Mouse (Mus musculus) yolk sac, embryonic 10.5 days (tissue): ENCODE data around the gene Prrc2a.
A peak's percentile ranks its signal among the peaks of the same experiment; 100 is the strongest.
"Not testable (repeated sequence)": the region's sequence is repeated elsewhere in the genome, so short reads cannot be mapped to it uniquely, and the experiment has no call there.

Source experiments
- DNase-seq: peaks from one replicate; pipeline ENCODE4 v3.0.0-alpha.2; 2017; ENCODE audit warnings: low spot score

The Prrc2a gene

DNA sequence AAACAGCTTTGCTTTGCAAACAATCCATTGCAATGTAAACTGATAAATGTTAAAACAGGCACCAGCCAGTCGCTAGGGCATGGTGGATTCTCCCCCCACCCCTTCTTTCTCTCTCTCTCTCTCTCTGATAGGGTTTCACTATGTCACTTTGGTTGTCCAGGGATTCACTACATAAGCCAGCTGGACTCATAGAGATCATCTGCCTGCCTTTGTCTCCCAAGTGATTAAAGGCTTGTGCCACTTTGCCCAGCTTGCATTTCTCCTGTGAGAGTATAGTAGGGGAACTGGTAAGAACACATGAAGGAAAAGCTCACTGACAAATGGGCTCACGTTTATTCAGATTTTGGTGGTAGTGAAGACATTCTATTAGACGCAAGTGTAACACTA lies 32.5 kb downstream of the Prrc2a start:
- DNase-seq = no peak

GRCm38 (mm10) chr17:35131500-35132173 lies 33.1 kb downstream of the Prrc2a start, which contains the start of gene Apom:
Gene Apom (minus strand): TSS chr17:35132050.
- DNase-seq = peak; percentile 89

DNA sequence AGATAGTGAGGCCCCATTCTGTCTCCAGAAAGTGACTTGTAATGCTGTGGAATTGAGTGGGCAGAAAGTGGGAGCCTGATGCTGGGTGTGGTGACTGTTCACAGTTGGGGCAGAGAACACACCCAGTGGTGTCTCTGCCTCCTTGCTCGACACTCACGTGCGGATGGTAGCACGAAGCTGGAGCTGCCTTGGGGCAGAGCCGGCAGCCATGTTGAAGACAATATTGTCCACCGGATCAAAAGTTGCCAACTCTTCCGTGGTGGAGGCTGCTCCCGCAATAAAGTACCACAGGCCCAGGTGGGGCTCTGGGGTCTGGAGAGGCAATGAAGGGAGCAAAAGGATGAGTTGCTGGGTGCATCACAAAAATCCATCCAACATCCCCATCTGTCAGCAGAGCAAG lies 33.7 kb downstream of the Prrc2a start:
- peak; percentile 7 for DNase-seq

- no peak for DNase-seq
These were observed 35.7 kb downstream of the Prrc2a start for GRCm38 (mm10) chr17:35128996-35129395.

DNA sequence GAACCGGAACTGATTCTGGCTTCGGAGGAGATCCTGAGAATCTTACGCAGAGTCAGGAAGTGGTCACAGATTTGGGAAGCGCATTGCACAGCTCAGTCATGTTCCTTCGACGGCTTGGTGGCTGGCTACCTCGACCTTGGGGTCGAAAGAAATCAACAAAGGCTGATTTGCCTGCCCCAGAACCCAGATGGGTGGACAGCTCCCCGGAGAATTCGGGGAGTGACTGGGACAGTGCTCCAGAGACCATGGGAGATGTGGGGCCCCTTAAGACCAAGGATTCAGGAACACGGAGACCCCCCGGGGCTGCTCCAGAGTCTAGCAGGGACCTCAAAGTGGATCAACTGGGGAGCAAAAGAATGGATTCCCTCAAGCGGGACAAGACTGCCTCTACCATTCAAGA lies 37.7 kb downstream of the Prrc2a start:
- DNase-seq = peak; percentile 5

- peak; percentile 86 for DNase-seq
These were observed 38.5 kb downstream of the Prrc2a start, which contains the start of gene D17H6S53E for GRCm38 (mm10) chr17:35126206-35126611. Gene D17H6S53E (plus strand): TSS chr17:35126373.

GRCm38 (mm10) chr17:35125578-35125977 lies 39.1 kb downstream of the Prrc2a start:
- DNase-seq = peak; percentile 68

GRCm38 (mm10) chr17:35125081-35125480 lies 39.6 kb downstream of the Prrc2a start:
- no peak for DNase-seq

GRCm38 (mm10) chr17:35124261-35124896 lies 40.3 kb downstream of the Prrc2a start:
- DNase-seq = not testable (repeated sequence)

- DNase-seq = not testable (repeated sequence)
These were observed 41.4 kb downstream of the Prrc2a start for GRCm38 (mm10) chr17:35123287-35123686.

- no peak for DNase-seq
These were observed 42.8 kb downstream of the Prrc2a start, which contains the start of gene Csnk2b for GRCm38 (mm10) chr17:35121871-35122303. Gene Csnk2b (minus strand): TSS chr17:35122053.

DNA sequence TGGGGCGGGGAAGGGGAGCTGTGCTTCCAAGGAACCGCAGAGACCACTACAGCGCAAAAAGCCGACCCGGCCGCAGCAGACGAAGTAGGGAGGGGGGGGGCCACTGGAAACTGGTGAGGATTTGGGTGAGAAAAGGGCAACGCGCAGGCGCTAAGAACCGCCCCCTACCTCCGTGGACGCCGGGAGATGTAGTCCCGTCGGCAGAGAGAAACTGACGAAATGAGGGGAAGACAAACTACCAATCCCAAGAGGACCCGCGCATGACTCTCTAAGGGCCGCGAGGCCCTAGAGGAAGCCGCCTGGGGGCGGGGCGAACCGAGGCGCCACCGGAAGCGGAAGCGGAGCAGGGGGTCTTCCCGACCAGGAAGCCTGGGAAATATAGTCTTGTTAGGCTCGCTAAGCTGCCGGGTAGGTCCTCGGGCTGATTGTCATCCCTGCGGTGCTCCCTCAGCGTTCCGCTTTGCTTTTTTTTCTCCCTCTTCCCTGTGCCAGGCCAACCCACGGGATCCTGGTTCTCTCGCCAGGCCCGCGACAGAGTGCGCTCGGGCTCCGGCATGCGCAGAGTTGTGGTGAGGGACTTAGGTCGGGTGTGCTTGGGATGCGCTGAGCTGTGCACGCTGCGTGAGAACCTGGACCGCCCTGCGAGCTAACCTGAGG lies 43.4 kb downstream of the Prrc2a start, which contains the start of gene Gpank1:
Gene Gpank1, plus strand, starts transcription at position 313 of the 657 bp plus-strand sequence.
- DNase-seq = peak; percentile 99

GRCm38 (mm10) chr17:35120745-35121142 lies 44.0 kb downstream of the Prrc2a start:
- no peak for DNase-seq

GRCm38 (mm10) chr17:35115046-35116019 lies 49.4 kb downstream of the Prrc2a start, which contains the start of gene Ly6g5b:
Gene Ly6g5b (minus strand): TSS chr17:35115428.
- no peak for DNase-seq

DNA sequence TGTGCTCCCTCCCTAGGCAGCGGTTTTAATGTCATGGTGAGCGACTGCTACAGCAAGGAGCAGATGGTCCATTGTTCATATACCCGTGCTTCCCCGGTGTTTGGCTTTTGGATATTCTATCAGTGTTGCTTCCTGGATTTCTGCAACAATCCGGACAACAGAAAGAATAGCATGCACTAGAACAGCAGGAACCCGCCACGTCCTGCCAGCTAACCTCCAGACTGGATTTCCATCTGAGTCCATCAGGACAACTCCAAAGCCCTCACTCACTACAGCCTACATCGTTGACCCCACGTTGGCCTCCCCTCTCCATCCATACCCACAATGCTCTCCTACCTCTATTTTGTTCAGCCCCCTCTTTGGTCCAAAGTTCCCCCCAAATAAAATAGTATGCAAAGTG lies 52.9 kb downstream of the Prrc2a start:
- DNase-seq = no peak

DNA sequence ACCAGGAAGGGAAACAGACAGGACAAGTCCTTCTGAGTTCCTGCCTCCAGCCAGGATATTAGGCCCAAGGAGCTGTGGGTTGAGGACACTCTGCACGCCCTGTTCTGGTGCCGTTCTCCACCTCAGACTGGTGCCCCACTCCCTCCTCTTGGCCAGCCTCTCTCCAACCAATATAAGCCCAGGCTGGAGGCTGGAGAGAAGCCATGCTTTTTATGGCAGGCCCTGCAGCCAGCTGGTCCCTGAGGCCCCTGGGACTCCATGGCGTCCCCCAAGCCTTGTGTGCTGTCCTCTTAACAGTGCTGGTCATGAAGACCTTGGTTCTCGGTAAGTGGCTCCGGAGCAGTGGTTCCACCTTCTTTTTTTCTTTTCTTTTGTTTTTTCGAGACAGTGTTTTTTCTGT lies 56.6 kb downstream of the Prrc2a start, which contains the start of gene Ly6g5c:
Gene Ly6g5c, plus strand, starts transcription at position 183 of the 400 bp plus-strand sequence.
- no peak for DNase-seq

- no peak for DNase-seq
These were observed 58.2 kb downstream of the Prrc2a start for GRCm38 (mm10) chr17:35106522-35106921.

DNA sequence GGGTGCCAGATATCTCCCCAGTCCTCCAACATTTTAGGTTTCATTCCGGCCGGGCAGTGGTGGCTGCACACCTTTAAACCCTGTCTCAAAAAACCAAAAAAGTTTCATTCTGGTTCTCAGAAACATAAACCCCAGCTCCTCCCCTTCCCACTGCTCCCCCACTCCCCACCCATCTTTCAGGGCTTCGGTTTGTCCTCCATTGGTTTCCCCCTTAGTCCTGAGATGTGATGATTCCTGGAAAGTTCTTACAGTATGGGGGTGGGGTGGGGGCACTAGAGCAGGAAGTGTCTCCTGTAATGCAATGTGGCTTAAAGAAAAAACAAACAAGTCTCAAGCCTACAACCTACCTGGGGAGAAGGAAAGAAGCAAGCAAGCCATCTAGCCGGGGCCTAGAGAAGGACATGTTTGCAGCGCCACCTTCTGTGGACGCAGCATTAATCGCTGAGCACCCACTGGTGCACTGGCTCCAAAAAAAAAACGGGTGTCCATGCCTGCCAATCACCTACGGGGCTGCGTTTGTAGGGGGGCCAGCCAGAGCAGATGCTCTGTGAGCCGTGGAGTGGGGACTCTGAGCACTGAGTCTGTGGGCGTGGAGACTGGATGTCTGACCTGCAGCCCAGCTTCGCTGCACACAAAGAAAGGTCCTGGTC lies 58.8 kb downstream of the Prrc2a start:
- DNase-seq = no peak

- no peak for DNase-seq
These were observed 59.9 kb downstream of the Prrc2a start for GRCm38 (mm10) chr17:35104754-35105153.

GRCm38 (mm10) chr17:35104079-35104478 lies 60.6 kb downstream of the Prrc2a start:
- DNase-seq = peak; percentile 58

GRCm38 (mm10) chr17:35103221-35103690 lies 61.4 kb downstream of the Prrc2a start:
- DNase-seq = peak; percentile 88
